In genomic region chr13:69833416-69833815, GRCm38 (mm10) we compare ENCODE assay signal across 18 mouse cellular contexts. TPM values are rescaled to one million over a fixed set of nuclear protein-coding genes. Genes with fewer than 3 reads are reported as not detected.
A peak's percentile ranks its signal among the peaks of the same experiment; 100 is the strongest.
DNase-seq lines count a peak whose midpoint lies in the region; ATAC-seq and TF ChIP-seq lines count a peak whose summit lies in the region.
"Had no signal": no experiment of that assay in that cellular context is flagged by ENCODE, and none has a peak within 500 bp of the region (broad histone marks: within the 10 kb centered on the region; RNA-seq: fewer than 3 reads in every experiment).

No protein-coding gene starts in this region.

- no peak overlapping the region for H3K4me3 ChIP-seq in midbrain, embryonic 11.5 days (ENCODE audit: low read depth, low read length)
- H3K4me3 ChIP-seq in midbrain, embryonic 15.5 days: no peak overlapping the region
- H3K4me3 ChIP-seq in testis, adult 2 months (ENCODE audit: control insufficient read depth, low read depth, low read length): peak overlapping the region; percentile 56
- H3K4me3 ChIP-seq in limb, embryonic 10.5 days: no peak overlapping the region
- H3K4me3 ChIP-seq: embryonic facial prominence, embryonic 10.5 days; embryonic facial prominence, embryonic 12.5 days; forebrain, embryonic 13.5 days; forebrain, embryonic 15.5 days had no signal

- DNase-seq in midbrain, embryonic 11.5 days (ENCODE audit: low spot score, missing footprints): peak; percentile 49
- DNase-seq in testis, postnatal 14 days (ENCODE audit: low spot score): no peak
- no peak for DNase-seq in limb, embryonic 10.5 days (ENCODE audit: low spot score)
- DNase-seq: adrenal gland, adult 2 months; adrenal gland, postnatal 10 days; adrenal gland, postnatal 25 days; cerebellum, adult 11-12 months; cerebellum, adult 2 months; cerebellum, adult 9-10 months; cerebellum, postnatal 10 days; cerebellum, postnatal 25 days; forebrain, postnatal 0 days had no signal

- no peaks in the 10 kb centered on the region for H3K9me3 ChIP-seq in midbrain, embryonic 11.5 days (ENCODE audit: control insufficient read depth, low read length)
- no peaks in the 10 kb centered on the region for H3K9me3 ChIP-seq in midbrain, embryonic 15.5 days
- no peaks in the 10 kb centered on the region for H3K9me3 ChIP-seq in limb, embryonic 10.5 days (replicated peaks)
- H3K9me3 ChIP-seq: embryonic facial prominence, embryonic 10.5 days; embryonic facial prominence, embryonic 12.5 days; forebrain, embryonic 13.5 days; forebrain, embryonic 15.5 days had no signal

- TF ChIP-seq POLR2A in testis, adult 2 months (IDR thresholded peaks at IDR 0.05; ENCODE audit: control insufficient read depth, low read depth, low read length): no peak

- H3K27me3 ChIP-seq in midbrain, embryonic 11.5 days (ENCODE audit: control insufficient read depth, insufficient read depth, low read length): no peaks in the 10 kb centered on the region
- H3K27me3 ChIP-seq in midbrain, embryonic 15.5 days (replicated peaks): no peaks in the 10 kb centered on the region
- H3K27me3 ChIP-seq in testis, adult 2 months (ENCODE audit: control insufficient read depth, insufficient read depth, low read length): no peaks in the 10 kb centered on the region
- no peaks in the 10 kb centered on the region for H3K27me3 ChIP-seq in limb, embryonic 10.5 days (ENCODE audit: low read depth, poor library complexity, severe bottlenecking)
- H3K27me3 ChIP-seq: embryonic facial prominence, embryonic 12.5 days; forebrain, embryonic 13.5 days; forebrain, embryonic 15.5 days had no signal

- H3K9ac ChIP-seq in midbrain, embryonic 11.5 days (ENCODE audit: low read length): no peak overlapping the region
- H3K9ac ChIP-seq in midbrain, embryonic 15.5 days: no peak overlapping the region
- H3K9ac ChIP-seq: embryonic facial prominence, embryonic 12.5 days; forebrain, embryonic 13.5 days; forebrain, embryonic 15.5 days; forebrain, postnatal 0 days had no signal

- TF ChIP-seq CTCF in testis, adult 2 months (IDR thresholded peaks at IDR 0.05; ENCODE audit: control insufficient read depth, insufficient read depth, insufficient replicate concordance, low read depth, low read length): no peak

- no peak overlapping the region for H3K27ac ChIP-seq in midbrain, embryonic 11.5 days (ENCODE audit: low read depth, low read length)
- H3K27ac ChIP-seq in midbrain, embryonic 15.5 days: no peak overlapping the region
- no peak overlapping the region for H3K27ac ChIP-seq in testis, adult 2 months (ENCODE audit: control insufficient read depth, insufficient read depth, low read depth, low read length)
- H3K27ac ChIP-seq in limb, embryonic 10.5 days: no peak overlapping the region
- H3K27ac ChIP-seq: embryonic facial prominence, embryonic 10.5 days; embryonic facial prominence, embryonic 12.5 days; forebrain, embryonic 13.5 days; forebrain, embryonic 15.5 days had no signal

- peaks cover 3% of the 10 kb centered on the region; the same call in 1 of the 2 replicates for H3K4me1 ChIP-seq in midbrain, embryonic 11.5 days (ENCODE audit: control insufficient read depth, insufficient read depth, low read length)
- H3K4me1 ChIP-seq in midbrain, embryonic 15.5 days: no peaks in the 10 kb centered on the region
- H3K4me1 ChIP-seq in testis, adult 2 months (ENCODE audit: control insufficient read depth, insufficient read depth, low read length): no peaks in the 10 kb centered on the region; the same call in 1 of the 2 replicates
- H3K4me1 ChIP-seq in limb, embryonic 10.5 days: no peaks in the 10 kb centered on the region
- H3K4me1 ChIP-seq: embryonic facial prominence, embryonic 10.5 days; embryonic facial prominence, embryonic 12.5 days; forebrain, embryonic 13.5 days; forebrain, embryonic 15.5 days had no signal

- H3K36me3 ChIP-seq in midbrain, embryonic 11.5 days (ENCODE audit: control insufficient read depth, insufficient read depth, low read length): no peaks in the 10 kb centered on the region
- H3K36me3 ChIP-seq in midbrain, embryonic 15.5 days (replicated peaks): no peaks in the 10 kb centered on the region
- H3K36me3 ChIP-seq in testis, adult 2 months (ENCODE audit: control insufficient read depth, insufficient read depth, low read length): no peaks in the 10 kb centered on the region
- no peaks in the 10 kb centered on the region for H3K36me3 ChIP-seq in limb, embryonic 10.5 days
- H3K36me3 ChIP-seq: embryonic facial prominence, embryonic 10.5 days; embryonic facial prominence, embryonic 12.5 days; forebrain, embryonic 15.5 days had no signal

- H3K4me2 ChIP-seq in midbrain, embryonic 11.5 days: no peak overlapping the region
- no peak overlapping the region for H3K4me2 ChIP-seq in midbrain, embryonic 15.5 days
- H3K4me2 ChIP-seq: embryonic facial prominence, embryonic 12.5 days; forebrain, embryonic 13.5 days; forebrain, embryonic 15.5 days had no signal

- no peak for ATAC-seq in midbrain, embryonic 11.5 days (ENCODE audit: low FRiP score)
- no peak for ATAC-seq in midbrain, embryonic 15.5 days (replicated peaks)
- ATAC-seq: forebrain, embryonic 13.5 days; forebrain, embryonic 15.5 days; forebrain, postnatal 0 days had no signal

- 92% methylated on average over 11 of the region's 11 CpGs for WGBS in midbrain, embryonic 11.5 days
- 95% methylated on average over 11 of the region's 11 CpGs for WGBS in midbrain, embryonic 15.5 days
- WGBS in limb, embryonic 10.5 days: 91% methylated on average over 11 of the region's 11 CpGs

RNA-seq across cellular contexts. Expression of gene Med10, which starts 31.2 kb away (rescaled TPM):
- polyA plus RNA-seq in midbrain, embryonic 11.5 days (2014; fragmentation: Nextera tagmentation; extraction: Ambion mirVana): 217 and 228 TPM in 2 replicates
- polyA plus RNA-seq in midbrain, embryonic 15.5 days (2015; fragmentation: Nextera tagmentation; extraction: Ambion mirVana): 135 TPM in 2 replicates
- 182 and 203 TPM in 2 replicates for polyA plus RNA-seq in testis, adult 2 months (2012; rRNA removed)
- 170 TPM in 2 replicates for polyA plus RNA-seq in limb, embryonic 10.5 days (2016; fragmentation: Nextera tagmentation; extraction: Ambion mirVana)
